Mouse (Mus musculus) lung, postnatal 25 days (tissue): ENCODE results near the gene Rpia.

Experiments
- DNase-seq: peaks from one replicate; pipeline ENCODE4 v3.0.0; 2022; ENCODE audit warnings: low spot score

The Rpia gene

GRCm38 (mm10) chr6:70751251-70751897 is 40.7 kb downstream of the Rpia start:
- no peak for DNase-seq

GRCm38 (mm10) chr6:70749750-70750149 is 42.3 kb downstream of the Rpia start:
- DNase-seq, result no peak

DNA sequence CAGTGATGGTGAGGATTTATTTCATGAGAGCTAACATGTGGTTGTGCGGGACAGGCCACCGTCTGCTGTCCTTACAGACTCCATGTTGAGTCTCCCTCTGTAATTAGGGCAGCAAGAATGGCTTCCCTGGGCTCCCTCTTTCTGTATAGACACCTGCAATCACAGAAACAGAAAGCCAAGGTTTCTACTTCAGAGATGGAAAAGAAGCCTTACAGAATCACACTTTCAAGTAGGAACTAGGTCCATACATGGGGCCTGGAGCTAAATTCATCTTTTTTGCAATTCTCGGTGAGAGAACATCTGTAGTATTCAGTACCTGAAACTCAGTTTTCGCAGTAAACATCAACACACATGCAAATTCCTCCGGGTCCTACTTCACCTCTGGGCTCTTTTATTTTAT is 44.3 kb downstream of the Rpia start:
- DNase-seq, result no peak

GRCm38 (mm10) chr6:70743902-70744301 is 48.1 kb downstream of the Rpia start:
- DNase-seq, result peak; percentile 14

GRCm38 (mm10) chr6:70742833-70743232 is 49.2 kb downstream of the Rpia start:
- no peak for DNase-seq

- DNase-seq, result no peak
These were observed 51.5 kb downstream of the Rpia start for GRCm38 (mm10) chr6:70740535-70740934.

- no peak for DNase-seq
These were observed 52.6 kb downstream of the Rpia start for GRCm38 (mm10) chr6:70739456-70739855.

GRCm38 (mm10) chr6:70735528-70735927 is 56.5 kb downstream of the Rpia start:
- DNase-seq, result peak; percentile 37

DNA sequence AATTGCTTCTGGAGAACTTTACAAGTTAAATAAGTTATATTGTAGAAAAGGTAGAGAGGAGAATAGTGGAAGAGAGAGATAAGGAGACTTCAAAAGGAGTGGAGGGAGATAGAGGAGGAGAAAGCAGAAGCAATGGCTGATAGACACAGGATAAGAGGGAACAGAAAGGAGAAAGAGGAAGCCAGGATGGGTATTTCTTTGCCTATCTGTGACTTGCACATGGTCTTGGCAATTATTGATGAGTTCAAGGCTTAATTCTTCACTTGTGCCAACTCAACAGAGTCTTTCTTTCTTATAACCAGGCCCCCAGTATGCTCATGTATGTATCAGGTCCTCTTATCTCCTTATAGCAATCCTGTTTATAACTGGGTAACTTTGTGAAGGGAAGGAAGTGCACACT is 61.2 kb downstream of the Rpia start:
- DNase-seq, result no peak

- DNase-seq, result no peak
These were observed 62.9 kb downstream of the Rpia start for GRCm38 (mm10) chr6:70729125-70729524.

DNA sequence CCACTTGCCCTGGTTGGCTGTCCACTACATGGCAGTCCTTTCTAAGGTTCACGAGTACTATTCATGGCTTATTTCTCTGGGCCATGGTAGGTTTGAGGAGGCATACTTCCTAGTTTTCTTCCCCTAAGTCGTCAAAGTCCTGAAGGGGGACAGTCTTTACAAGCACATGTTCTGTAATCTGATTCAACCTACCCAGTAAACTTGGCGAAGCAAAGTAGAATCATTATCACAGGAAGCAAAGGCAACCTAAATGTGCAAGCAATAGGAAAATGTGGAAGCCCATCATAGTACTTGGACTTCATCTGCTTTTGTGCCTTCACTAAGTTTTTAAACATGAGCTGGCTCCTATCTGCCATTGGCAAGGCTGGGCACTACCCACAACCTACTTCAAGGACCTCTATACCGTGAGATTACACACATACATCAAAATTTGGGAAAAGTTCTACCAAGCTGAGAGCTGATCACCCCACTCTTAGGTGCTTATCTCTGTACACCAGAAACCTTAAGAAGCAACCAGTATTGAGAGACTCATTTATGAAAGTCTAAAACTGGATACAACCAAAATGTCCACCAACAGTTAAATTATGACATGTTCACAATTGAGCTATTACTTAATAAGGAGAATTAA is 64.8 kb downstream of the Rpia start:
- no peak for DNase-seq

DNA sequence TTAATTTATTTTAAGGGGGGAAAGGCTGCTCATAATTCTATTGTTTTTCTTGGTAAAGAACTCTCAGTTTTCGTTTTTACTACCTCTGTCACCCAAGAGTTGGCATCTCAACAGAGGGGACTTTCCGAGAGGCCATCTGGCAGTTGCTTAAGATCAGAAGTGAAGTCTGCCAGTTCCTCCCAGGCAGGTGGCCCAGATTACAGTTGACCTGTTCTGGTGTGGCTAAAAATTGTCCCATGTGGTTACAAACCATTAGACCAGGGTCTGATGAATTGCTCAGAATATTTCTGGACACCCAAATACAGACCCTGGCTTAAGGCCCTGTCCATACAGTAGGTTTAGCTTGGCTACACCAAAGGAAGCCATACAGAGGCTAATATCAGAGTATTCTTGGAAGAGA is 66.4 kb downstream of the Rpia start:
- no peak for DNase-seq

DNA sequence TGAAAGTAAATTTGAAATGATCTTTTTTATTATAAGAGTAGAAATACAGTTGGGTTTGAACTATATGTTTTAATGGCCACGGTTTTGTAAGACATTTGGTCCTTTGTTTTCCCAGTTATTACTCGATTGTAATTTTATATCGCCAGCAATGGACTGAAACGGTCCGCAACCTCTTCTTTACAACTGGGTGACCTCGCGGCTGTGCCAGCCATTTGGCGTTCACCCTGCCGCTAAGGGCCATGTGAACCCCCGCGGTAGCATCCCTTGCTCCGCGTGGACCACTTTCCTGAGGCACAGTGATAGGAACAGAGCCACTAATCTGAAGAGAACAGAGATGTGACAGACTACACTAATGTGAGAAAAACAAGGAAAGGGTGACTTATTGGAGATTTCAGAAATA is 67.3 kb downstream of the Rpia start:
- no peak for DNase-seq

GRCm38 (mm10) chr6:70722298-70722697 is 69.7 kb downstream of the Rpia start:
- DNase-seq, result no peak

GRCm38 (mm10) chr6:70718760-70719159 is 73.3 kb downstream of the Rpia start:
- DNase-seq, result no peak

DNA sequence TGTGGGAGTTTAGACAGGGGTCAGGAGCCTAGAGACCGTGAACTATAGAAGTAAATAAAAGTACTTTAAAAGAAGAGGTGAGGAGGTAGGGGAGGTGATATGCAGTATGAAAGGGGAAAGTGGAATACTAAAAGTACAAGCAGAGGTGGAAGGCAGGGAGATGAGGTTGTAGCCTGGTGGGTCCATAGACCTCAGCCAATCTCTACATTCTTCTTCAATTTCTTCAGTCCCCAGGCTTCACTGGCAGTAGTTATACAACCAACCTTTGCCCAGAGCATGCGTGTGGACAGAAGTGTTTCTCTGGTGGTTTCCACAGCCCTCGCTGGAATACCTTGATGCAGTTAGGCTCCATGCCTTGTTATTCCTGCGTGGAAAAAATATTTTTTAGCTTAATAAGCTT is 73.9 kb downstream of the Rpia start:
- no peak for DNase-seq

DNA sequence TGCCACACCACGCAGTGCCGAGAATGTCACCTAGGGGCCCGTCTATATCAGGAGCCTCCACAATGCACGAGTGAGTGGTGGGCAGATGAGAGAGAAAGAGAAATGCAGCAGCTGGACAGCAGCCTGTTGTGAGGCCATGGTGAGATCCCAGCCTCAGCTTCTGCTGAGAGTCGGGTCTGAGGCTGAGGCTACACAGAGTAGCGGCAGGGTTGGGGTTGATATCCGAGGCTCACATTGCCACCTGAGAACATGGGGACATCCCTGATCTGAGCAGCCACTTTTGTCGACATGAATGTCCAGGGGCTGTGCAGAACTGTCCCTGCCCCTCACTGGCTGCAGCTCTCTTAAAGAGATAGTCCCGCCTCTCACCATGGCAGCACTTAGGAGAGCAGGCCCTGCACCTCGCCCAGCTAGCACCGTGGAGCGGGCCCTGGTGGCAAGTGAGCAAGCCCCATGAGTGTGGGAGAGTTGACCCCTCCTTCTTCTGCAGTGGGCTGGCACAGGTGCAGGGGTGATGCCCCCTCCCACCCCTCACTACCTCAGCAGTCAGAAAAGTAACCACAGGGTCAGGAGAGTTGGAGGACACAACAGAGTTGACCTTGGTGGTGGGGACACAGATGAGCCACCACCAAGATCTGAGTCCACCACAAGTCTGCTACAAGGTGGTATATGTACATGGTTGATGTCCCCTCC is 75.2 kb downstream of the Rpia start:
- no peak for DNase-seq
